Mouse (Mus musculus) stomach, postnatal 0 days (tissue): ENCODE measurements around the gene Gm21093. TPM values are rescaled to one million over a fixed set of nuclear protein-coding genes. Genes with fewer than 3 reads are reported as not detected.
"Not testable (repeated sequence)": the region's sequence is repeated elsewhere in the genome, so short reads cannot be mapped to it uniquely, and the experiment has no call there.

Source experiments
- ATAC-seq: fragments of 200-750 bp; cut with Nextera tagmentation; 2 replicates; pipeline ENCODE4 v1.8.0; 2017; ENCODE audit not compliant: low FRiP score, low TSS enrichment
- DNase-seq: peaks from one replicate; pipeline ENCODE4 v3.0.0-alpha.2; 2016; ENCODE audit warnings: low spot score
- H3K27ac ChIP-seq: fragments of 300-500 bp; sonication (generic); replicated peaks from 2 replicates; pipeline ENCODE4 v1.5.1; 2014; ENCODE audit warnings: mild to moderate bottlenecking, control low read depth
- H3K27me3 ChIP-seq: fragments of 300-500 bp; sonication (generic); 2 replicates; pipeline ENCODE4 v1.6.1; 2014; ENCODE audit warnings: low read length; ENCODE audit not compliant: control insufficient read depth, insufficient read depth
- H3K36me3 ChIP-seq: fragments of 300-500 bp; sonication (generic); 2 replicates; pipeline ENCODE4 v1.6.1; 2014; ENCODE audit warnings: low read length, mixed read lengths; ENCODE audit not compliant: control insufficient read depth, insufficient read depth
- H3K4me1 ChIP-seq: fragments of 300-500 bp; sonication (generic); replicated peaks from 2 replicates; pipeline ENCODE4 v1.6.1; 2014; ENCODE audit warnings: antibody characterized with exemption; ENCODE audit not compliant: control insufficient read depth, insufficient read depth
- H3K4me2 ChIP-seq: fragments of 300-500 bp; sonication (generic); replicated peaks from 2 replicates; pipeline ENCODE4 v1.6.1; 2014; ENCODE audit warnings: low read depth, mild to moderate bottlenecking, control low read depth, moderate library complexity
- H3K4me3 ChIP-seq: fragments of 300-500 bp; sonication (generic); 2 replicates; pipeline ENCODE4 v1.5.1; 2014; ENCODE audit warnings: low read depth, low read length, control low read depth
- H3K9ac ChIP-seq: fragments of 300-500 bp; sonication (generic); 2 replicates; pipeline ENCODE4 v1.6.1; 2014; ENCODE audit warnings: mild to moderate bottlenecking, low read length, control low read depth, mixed read lengths
- H3K9me3 ChIP-seq: fragments of 300-500 bp; sonication (generic); 2 replicates; pipeline ENCODE4 v1.6.1; 2016; ENCODE audit warnings: low read length; ENCODE audit not compliant: control insufficient read depth
- WGBS: fragments of 180-500 bp; shearing (Covaris S2); extraction: QIAGEN DNeasy Blood & Tissue Kit; methylation state at CpG from one replicate; pipeline ENCODE4 v1.1.7; 2014; 5-methylcytosine and 5-hydroxymethylcytosine counted together
- polyA plus RNA-seq: library from polyadenylated mRNA; unstranded; fragments of >200 nt; fragmentation: Nextera tagmentation; extraction: Ambion mirVana; gene quantifications from 2 replicates; pipeline ENCODE4 v1.2.1, GENCODE M21; 2015

Gene Gm21093
- 0.10 TPM in 1 of 2 replicates, not detected in the other for polyA plus RNA-seq

DNA sequence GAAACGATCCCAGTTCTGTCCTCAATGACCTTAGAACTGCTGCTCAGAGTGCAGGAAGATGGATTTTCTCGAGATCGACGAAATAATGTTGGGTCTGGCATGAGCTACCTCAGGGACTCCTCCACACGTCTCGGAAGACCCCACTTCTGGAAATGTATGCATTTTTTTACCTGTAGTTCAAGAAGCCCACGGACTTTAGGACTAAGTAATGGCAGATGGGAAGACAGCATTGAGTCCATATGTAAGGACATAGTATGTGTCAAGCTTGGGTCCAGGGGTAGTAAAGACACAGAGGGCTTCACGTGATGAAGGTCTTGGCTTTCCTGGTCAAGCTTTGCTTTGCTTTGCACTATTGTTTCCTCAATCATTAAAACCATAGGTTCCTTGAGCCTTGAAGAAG, at the start of gene Gm21093:
TSS of gene Gm21093 (minus strand) at position 101 of the 400 bp plus-strand sequence.
- not testable (repeated sequence) for H3K27ac ChIP-seq, DNase-seq, H3K36me3 ChIP-seq, H3K4me1 ChIP-seq, H3K4me2 ChIP-seq, H3K9me3 ChIP-seq, ATAC-seq, H3K27me3 ChIP-seq, H3K4me3 ChIP-seq, H3K9ac ChIP-seq
- no CpG with 5 or more reads among the region's 8 CpGs for WGBS

Other genes with a start within 250 kb of the Gm21093 start
- 11.1 and 17.8 TPM in 2 replicates for gene Gm21541, start 131.1 kb downstream of the Gm21093 start, polyA plus RNA-seq
- 2.0 and 2.3 TPM in 2 replicates for gene Gm20878, start 93.2 kb downstream of the Gm21093 start, polyA plus RNA-seq
- gene Fam205a4, start 68.7 kb downstream of the Gm21093 start, polyA plus RNA-seq, result 0.06 and 0.08 TPM in 2 replicates
- not detected in 2 replicates for gene Gm3893, start 56.5 kb upstream of the Gm21093 start, polyA plus RNA-seq
- 10.0 TPM in 1 of 2 replicates, not detected in the other for gene Gm13304, start 80.1 kb upstream of the Gm21093 start, polyA plus RNA-seq
- not detected in 2 replicates for gene Gm13306, start 118.7 kb upstream of the Gm21093 start, polyA plus RNA-seq
- gene Gm13305, start 133.9 kb upstream of the Gm21093 start, polyA plus RNA-seq, result 0.39 TPM in 1 of 2 replicates, not detected in the other
- not detected in 2 replicates for gene Gm10600, start 205.9 kb upstream of the Gm21093 start, polyA plus RNA-seq
- 0.42 TPM in 1 of 2 replicates, not detected in the other for gene Ccl21b, start 221.0 kb upstream of the Gm21093 start, polyA plus RNA-seq